Mouse (Mus musculus): ENCODE results near the gene Ano1. TPM values are rescaled to one million over a fixed set of nuclear protein-coding genes. Genes with fewer than 3 reads are reported as not detected.

The Ano1 gene
- total RNA-seq, 2 experiments from 2014 or later = 2.3 to 3.4 TPM

GRCm38 (mm10) chr7:144541351-144541750 lies 210.4 kb downstream of the Ano1 start:
- no peak for DNase-seq (ENCODE audit: low spot score)

GRCm38 (mm10) chr7:144539146-144539545 lies 212.6 kb downstream of the Ano1 start:
- no peak for DNase-seq (ENCODE audit: low spot score)

Other genes starting within 250 kb of the Ano1 start
- 10 to 100 TPM; 24.7 to 25.8 TPM for gene Ppfia1, start 198.2 kb downstream of the Ano1 start, total RNA-seq (2021)
- gene Fadd, start 169.5 kb downstream of the Ano1 start, total RNA-seq (2021) = 1 to 10 TPM; 2.1 to 2.3 TPM
- not detected for gene Fgf3, start 86.1 kb upstream of the Ano1 start, total RNA-seq (2021)
- not detected for gene Fgf4, start 95.4 kb upstream of the Ano1 start, total RNA-seq (2021)
- not detected for gene Fgf15, start 144.6 kb upstream of the Ano1 start, total RNA-seq (2021)
- gene LTO1, start 163.1 kb upstream of the Ano1 start, total RNA-seq (2021) = 10 to 100 TPM in 1 of 2 experiments, 1 to 10 TPM in 1; 8.0 to 10.2 TPM
- 1 to 10 TPM; 3.2 to 9.1 TPM for gene Ccnd1, start 188.0 kb upstream of the Ano1 start, total RNA-seq (2021)